Comparison of ENCODE assay signal across 12 mouse cellular contexts in the genomic region with DNA sequence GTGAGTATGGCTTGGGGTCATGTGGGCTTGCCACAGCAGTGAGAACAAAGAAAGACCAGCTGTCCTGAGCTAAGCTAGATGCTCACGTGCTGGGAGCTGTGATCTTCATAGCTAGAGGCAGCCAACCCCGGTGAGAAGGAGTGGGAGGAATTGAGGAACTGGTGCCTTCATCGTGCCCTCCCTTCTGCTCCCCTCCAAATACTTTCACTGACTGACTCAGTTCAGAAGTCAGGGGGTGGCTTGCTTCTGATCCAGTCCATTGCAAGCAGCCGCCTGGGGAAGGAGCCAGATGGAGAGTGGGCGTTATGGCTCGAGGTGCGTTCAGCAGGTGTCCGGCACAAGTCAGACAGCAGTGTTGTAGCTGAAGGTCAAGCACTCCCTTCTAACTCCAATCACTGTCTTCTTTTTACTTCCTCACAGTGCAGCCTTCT.
DNase-seq lines count a peak whose midpoint lies in the region; ATAC-seq and TF ChIP-seq lines count a peak whose summit lies in the region.
"Had no signal": no experiment of that assay in that cellular context is flagged by ENCODE, and none has a peak within 500 bp of the region (broad histone marks: within the 10 kb centered on the region; RNA-seq: fewer than 3 reads in every experiment).

No protein-coding gene starts in this region.

- H3K9me3 ChIP-seq in hindbrain, embryonic 11.5 days (ENCODE audit: control insufficient read depth, low read length), result no peaks in the 10 kb centered on the region

- H3K27me3 ChIP-seq in hindbrain, embryonic 11.5 days (ENCODE audit: control insufficient read depth, insufficient read depth, low read length), result no peaks in the 10 kb centered on the region

- 41% methylated on average over 8 of the region's 8 CpGs for WGBS in bone marrow, adult 2 months
- 84% methylated on average over 8 of the region's 8 CpGs for WGBS in hindbrain, embryonic 11.5 days

- no peak overlapping the region for H3K4me3 ChIP-seq in bone marrow, adult 2 months (replicated peaks; ENCODE audit: control insufficient read depth, low read depth, low read length)
- no peak overlapping the region for H3K4me3 ChIP-seq in hindbrain, embryonic 11.5 days (ENCODE audit: low read depth, low read length)
- H3K4me3 ChIP-seq: erythroblast, embryonic 14.5 days had no signal

- TF ChIP-seq CTCF in bone marrow, adult 2 months (IDR thresholded peaks at IDR 0.05; ENCODE audit: control insufficient read depth, insufficient read depth, low read length), result no peak

- H3K4me1 ChIP-seq in bone marrow, adult 2 months (ENCODE audit: control insufficient read depth, insufficient read depth, low read length), result peaks cover 2% of the 10 kb centered on the region; the same call in 1 of the 2 replicates
- no peaks in the 10 kb centered on the region for H3K4me1 ChIP-seq in hindbrain, embryonic 11.5 days (replicated peaks; ENCODE audit: control insufficient read depth, insufficient read depth, low read length)

- no peak for ATAC-seq in hindbrain, embryonic 11.5 days (ENCODE audit: low FRiP score)

- TF ChIP-seq POLR2A in bone marrow, adult 2 months (IDR thresholded peaks at IDR 0.05; ENCODE audit: borderline replicate concordance, control insufficient read depth, low read depth, low read length), result no peak

- H3K4me2 ChIP-seq in hindbrain, embryonic 11.5 days (replicated peaks; ENCODE audit: low read depth, low read length), result no peak overlapping the region
- H3K4me2 ChIP-seq: heart, embryonic 11.5 days had no signal

- H3K9ac ChIP-seq in hindbrain, embryonic 11.5 days (ENCODE audit: low read depth, low read length), result no peak overlapping the region

- no peaks in the 10 kb centered on the region for H3K36me3 ChIP-seq in hindbrain, embryonic 11.5 days (ENCODE audit: control insufficient read depth, insufficient read depth, low read length)

- peak overlapping the region; percentile 59; the same call in 1 of the 2 replicates for H3K27ac ChIP-seq in bone marrow, adult 2 months (ENCODE audit: control insufficient read depth, insufficient read depth, low read depth, low read length, poor library complexity)
- H3K27ac ChIP-seq in hindbrain, embryonic 11.5 days (ENCODE audit: low read depth, low read length), result no peak overlapping the region

- peak; percentile 40 for DNase-seq in layer of hippocampus, adult 11-12 months (ENCODE audit: low spot score)
- DNase-seq in layer of hippocampus, postnatal 36 days, result no peak
- DNase-seq in cerebellum, postnatal 10 days, result peak; percentile 43 to 48
- peak; percentile 29 to 49 for DNase-seq in monocyte, adult 2 months (ENCODE audit: low read depth in 1 of 2, low spot score in 2 of 2)
- no peak for DNase-seq in embryo, embryonic 10 days (ENCODE audit: low spot score)
- no peak for DNase-seq in hindbrain, embryonic 11.5 days (ENCODE audit: low spot score)
- DNase-seq in gastrocnemius, postnatal 14 days, result no peak
- DNase-seq: adrenal gland, adult 2 months; thymus, adult 18-20 months had no signal

- intact Hi-C loops in gastrocnemius, postnatal 14 days (cut with DNase I; ENCODE audit: low total_unique reads), result no loop called here

Comparison
In these comparisons a context has a peak if more than half of its experiments do, and no peak if none do; other contexts are left out.
1. DNase-seq: peak in layer of hippocampus, adult 11-12 months (single experiment), cerebellum, postnatal 10 days (2 of 2) and monocyte, adult 2 months (2 of 2); none in layer of hippocampus, postnatal 36 days (0 of 2), embryo, embryonic 10 days (single experiment), hindbrain, embryonic 11.5 days (single experiment) and gastrocnemius, postnatal 14 days (single experiment).